Comparison of ENCODE assay signal across 8 mouse cellular contexts in the genomic region with DNA sequence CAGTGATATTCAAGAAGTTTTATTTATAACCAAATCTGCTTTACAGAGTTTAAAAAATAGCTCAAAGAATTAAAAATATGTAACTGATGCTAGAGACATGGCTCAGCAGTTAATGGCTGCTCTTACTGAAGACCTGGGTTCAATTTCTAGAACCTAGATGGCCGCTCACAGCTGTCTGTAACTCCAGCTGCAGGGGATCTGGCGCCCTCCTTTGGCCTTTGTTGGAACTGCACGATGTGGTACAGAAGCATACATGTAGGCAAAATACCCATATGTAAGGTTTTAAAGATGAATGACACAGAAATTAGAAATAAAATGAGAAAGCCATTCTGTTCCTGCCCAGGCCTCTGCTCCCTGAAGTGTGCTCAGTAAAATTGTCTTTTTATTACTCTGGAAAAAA. TPM values are rescaled to one million over a fixed set of nuclear protein-coding genes. Genes with fewer than 3 reads are reported as not detected.
DNase-seq lines count a peak whose midpoint lies in the region; ATAC-seq lines count a peak whose summit lies in the region.

No protein-coding gene starts in this region.

- no peaks in the 10 kb centered on the region for H3K9me3 ChIP-seq in limb, embryonic 10.5 days (replicated peaks)

- peak; percentile 31 for DNase-seq in ovary, postnatal 10 days (ENCODE audit: low spot score)
- no peak for DNase-seq in ovary, adult 18-20 months (ENCODE audit: low spot score)
- peak; percentile 47 for DNase-seq in adipocyte (ENCODE audit: low spot score)
- DNase-seq in embryo, embryonic 9.5 days (ENCODE audit: extremely low spot score): peak; percentile 56
- DNase-seq in induced T-regulatory cell, adult 2 months (ENCODE audit: low read depth): peak; percentile 86
- peak; percentile 80 for DNase-seq in limb, embryonic 10.5 days (ENCODE audit: low spot score)
- peak; percentile 66 for DNase-seq in urinary bladder, postnatal 14 days (ENCODE audit: low spot score)

- no peaks in the 10 kb centered on the region for H3K36me3 ChIP-seq in limb, embryonic 10.5 days

- WGBS in limb, embryonic 10.5 days: 6% methylated on average over 3 of the region's 3 CpGs

- no peak overlapping the region for H3K4me3 ChIP-seq in limb, embryonic 10.5 days

- no peaks in the 10 kb centered on the region for H3K4me1 ChIP-seq in limb, embryonic 10.5 days

- ATAC-seq in neutrophil, adult 5-6 weeks (ENCODE audit: extremely low read depth, insufficient number of reproducible peaks, low FRiP score, poor library complexity, severe bottlenecking): peak; percentile 80

- no peaks in the 10 kb centered on the region for H3K27me3 ChIP-seq in limb, embryonic 10.5 days (ENCODE audit: low read depth, poor library complexity, severe bottlenecking)

- no peak overlapping the region for H3K27ac ChIP-seq in limb, embryonic 10.5 days

RNA-seq across cellular contexts. Expression of a gene that starts 23.3 kb away (rescaled TPM):
- 6.0 and 7.9 TPM in 2 replicates for polyA plus RNA-seq in limb, embryonic 10.5 days (2016; fragmentation: Nextera tagmentation; extraction: Ambion mirVana)
- 80.3 and 87.4 TPM in 2 replicates for total RNA-seq in neutrophil, adult 5-6 weeks (2017)
